Mouse (Mus musculus) heart, adult 2 months (tissue): ENCODE results near the gene Robo2. TPM values are rescaled to one million over a fixed set of nuclear protein-coding genes. Genes with fewer than 3 reads are reported as not detected.
A peak's percentile ranks its signal among the peaks of the same experiment; 100 is the strongest.

Experiments used
- DNase-seq, 2 experiments: peaks; one replicate each; pipeline ENCODE4 v3.0.0; 2021
- H3K27ac ChIP-seq: fragments of 200-600 bp; 2 replicates; pipeline ENCODE4 v1.8.1; 2022
- H3K27me3 ChIP-seq: fragments of 200-500 bp; 2 replicates; pipeline ENCODE4 v1.6.1; 2012; ENCODE audit warnings: mild to moderate bottlenecking, low read length, inconsistent platforms, mixed read lengths; ENCODE audit not compliant: control insufficient read depth, insufficient read depth
- H3K36me3 ChIP-seq: fragments of 200-500 bp; 2 replicates; pipeline ENCODE4 v1.6.1; 2012; ENCODE audit warnings: low read length, inconsistent platforms; ENCODE audit not compliant: control insufficient read depth, insufficient read depth
- H3K4me1 ChIP-seq: fragments of 200-500 bp; 2 replicates; pipeline ENCODE4 v1.6.1; 2011; ENCODE audit warnings: low read length; ENCODE audit not compliant: control insufficient read depth, insufficient read depth
- H3K4me3 ChIP-seq: fragments of 200-600 bp; 2 replicates; pipeline ENCODE4 v1.8.1; 2022
- H3K79me2 ChIP-seq: fragments of 200-500 bp; replicated peaks from 2 replicates; pipeline ENCODE4 v1.6.1; 2012; ENCODE audit warnings: mild to moderate bottlenecking, inconsistent platforms, low read length, moderate library complexity, mixed read lengths; ENCODE audit not compliant: control insufficient read depth, insufficient read depth
- H3K9ac ChIP-seq: fragments of 200-500 bp; 2 replicates; pipeline ENCODE4 v1.6.1; 2012; ENCODE audit warnings: low read depth, mild to moderate bottlenecking, control low read depth, inconsistent platforms, low read length, mixed read lengths
- CTCF ChIP-seq: fragments of 200-600 bp; IDR thresholded peaks from 2 replicates; pipeline ENCODE4 v1.8.1; 2022; ENCODE audit warnings: antibody characterized with exemption, mild to moderate bottlenecking, moderate library complexity
- EP300 ChIP-seq: fragments of 200-500 bp; IDR thresholded peaks from 2 replicates; pipeline ENCODE4 v1.6.1; 2011; ENCODE audit warnings: low read depth, low read length, control low read depth; ENCODE audit not compliant: insufficient read depth
- POLR2A ChIP-seq: fragments of 200-500 bp; IDR thresholded peaks from 2 replicates; pipeline ENCODE4 v1.6.1; 2011; ENCODE audit warnings: mild to moderate bottlenecking, low read depth, low read length, control low read depth; ENCODE audit not compliant: insufficient read depth
- WGBS: fragments of 180-500 bp; shearing (Covaris S2); methylation state at CpG from one replicate; pipeline ENCODE4 v1.1.7; 2018; 5-methylcytosine and 5-hydroxymethylcytosine counted together
- intact Hi-C: fragments of 180-260 bp; cut with DNase I; formaldehyde crosslinking; loops from one replicate; pipeline ENCODE4 v1.15.1; 2025
- polyA plus RNA-seq: library from polyadenylated mRNA; depleted of rRNA; stranded (reverse); fragments of >200 nt; gene quantifications from 2 replicates; pipeline ENCODE4 v1.2.3, GENCODE M21; 2012
- total RNA-seq, 2 experiments: library from RNA; stranded (reverse); gene quantifications; 2 replicates each; pipeline ENCODE4 v1.2.3; 2021

Robo2 gene
- total and polyA plus RNA-seq, 3 experiments, result 0.39 to 1.0 (median 0.70) TPM

- peak in 1 of 2 experiments; percentile 12 for DNase-seq
- Histone ChIP-seq H3K79me2 (no peaks in the 10 kb centered on the region), H3K27ac (no peak overlapping the region), H3K4me1 (no peaks in the 10 kb centered on the region), H3K27me3 (no peaks in the 10 kb centered on the region), H3K9ac (no peak overlapping the region), H3K36me3 (no peaks in the 10 kb centered on the region), H3K4me3 (no peak overlapping the region)
- 44% methylated on average over 4 of the region's 4 CpGs for WGBS
- TF ChIP-seq CTCF (no peak), EP300 (no peak), POLR2A (no peak)
- intact Hi-C loops, result no loop called here
Observed at GRCm38 (mm10) chr16:74027822-74028221, 383.8 kb downstream of the Robo2 start.

- H3K4me3 ChIP-seq, result no peak overlapping the region
- no peaks in the 10 kb centered on the region for H3K36me3 ChIP-seq
- no peak for DNase-seq
- H3K4me1 ChIP-seq, result no peaks in the 10 kb centered on the region
- TF ChIP-seq EP300, result no peak
- no peak for TF ChIP-seq CTCF
- no peak for TF ChIP-seq POLR2A
- H3K9ac ChIP-seq, result no peak overlapping the region
- WGBS, result 11% methylated on average over 1 of the region's 1 CpGs
- H3K27ac ChIP-seq, result no peak overlapping the region
- no peaks in the 10 kb centered on the region for H3K79me2 ChIP-seq
- intact Hi-C loops, result no loop called here
- H3K27me3 ChIP-seq, result no peaks in the 10 kb centered on the region
Observed at GRCm38 (mm10) chr16:74022281-74022978, 389.2 kb downstream of the Robo2 start.

GRCm38 (mm10) chr16:74005767-74006166 is 405.9 kb downstream of the Robo2 start:
- H3K79me2 ChIP-seq, result no peaks in the 10 kb centered on the region
- no peak overlapping the region for H3K9ac ChIP-seq
- H3K4me1 ChIP-seq, result no peaks in the 10 kb centered on the region
- DNase-seq, result no peak
- H3K27ac ChIP-seq, result no peak overlapping the region
- H3K36me3 ChIP-seq, result no peaks in the 10 kb centered on the region
- intact Hi-C loops, result no loop called here
- no peaks in the 10 kb centered on the region for H3K27me3 ChIP-seq
- no peak overlapping the region for H3K4me3 ChIP-seq
- TF ChIP-seq CTCF, result no peak
- TF ChIP-seq POLR2A, result no peak
- no peak for TF ChIP-seq EP300
- WGBS, result 84% methylated on average over 3 of the region's 3 CpGs

- Histone ChIP-seq H3K4me1 (no peaks in the 10 kb centered on the region), H3K36me3 (no peaks in the 10 kb centered on the region), H3K27me3 (no peaks in the 10 kb centered on the region), H3K4me3 (no peak overlapping the region), H3K9ac (no peak overlapping the region), H3K79me2 (no peaks in the 10 kb centered on the region), H3K27ac (no peak overlapping the region)
- DNase-seq, result no peak
- 45% methylated on average over 2 of the region's 2 CpGs for WGBS
- intact Hi-C loops, result no loop called here
- TF ChIP-seq CTCF (no peak), EP300 (no peak), POLR2A (no peak)
Observed at GRCm38 (mm10) chr16:74001331-74001730, 410.3 kb downstream of the Robo2 start.

GRCm38 (mm10) chr16:73991212-73991611 is 420.4 kb downstream of the Robo2 start:
- H3K4me3 ChIP-seq, result no peak overlapping the region
- intact Hi-C loops, result no loop called here
- TF ChIP-seq CTCF, result no peak
- no peak for TF ChIP-seq POLR2A
- no peak for TF ChIP-seq EP300
- H3K27me3 ChIP-seq, result no peaks in the 10 kb centered on the region
- no peak for DNase-seq
- no peaks in the 10 kb centered on the region for H3K79me2 ChIP-seq
- no peaks in the 10 kb centered on the region for H3K4me1 ChIP-seq
- no peaks in the 10 kb centered on the region for H3K36me3 ChIP-seq
- no peak overlapping the region for H3K9ac ChIP-seq
- H3K27ac ChIP-seq, result no peak overlapping the region
- WGBS, result 75% methylated on average over 6 of the region's 6 CpGs

GRCm38 (mm10) chr16:73969573-73969972 is 442.1 kb downstream of the Robo2 start:
- Histone ChIP-seq H3K79me2 (no peaks in the 10 kb centered on the region), H3K27me3 (no peaks in the 10 kb centered on the region), H3K9ac (no peak overlapping the region), H3K4me3 (no peak overlapping the region), H3K36me3 (no peaks in the 10 kb centered on the region), H3K27ac (no peak overlapping the region), H3K4me1 (no peaks in the 10 kb centered on the region)
- no peak for TF ChIP-seq CTCF
- no peak for TF ChIP-seq POLR2A
- TF ChIP-seq EP300, result no peak
- intact Hi-C loops, result no loop called here
- WGBS, result 79% methylated on average over 7 of the region's 7 CpGs
- DNase-seq, result no peak
